Mouse (Mus musculus) spleen, postnatal 10 days (tissue): ENCODE results near the gene Icmt.
A peak's percentile ranks its signal among the peaks of the same experiment; 100 is the strongest.

Source experiments
- DNase-seq, 2 experiments: peaks; one replicate each; pipeline ENCODE4 v3.0.0; 2021 to 2022; ENCODE audit warnings: low spot score in 2 of 2

The Icmt gene

GRCm38 (mm10) chr4:152296874-152297861 is at the start of gene Icmt:
Icmt (plus strand) TSS chr4:152297227.
- DNase-seq = peak; percentile 99 to 100

DNA sequence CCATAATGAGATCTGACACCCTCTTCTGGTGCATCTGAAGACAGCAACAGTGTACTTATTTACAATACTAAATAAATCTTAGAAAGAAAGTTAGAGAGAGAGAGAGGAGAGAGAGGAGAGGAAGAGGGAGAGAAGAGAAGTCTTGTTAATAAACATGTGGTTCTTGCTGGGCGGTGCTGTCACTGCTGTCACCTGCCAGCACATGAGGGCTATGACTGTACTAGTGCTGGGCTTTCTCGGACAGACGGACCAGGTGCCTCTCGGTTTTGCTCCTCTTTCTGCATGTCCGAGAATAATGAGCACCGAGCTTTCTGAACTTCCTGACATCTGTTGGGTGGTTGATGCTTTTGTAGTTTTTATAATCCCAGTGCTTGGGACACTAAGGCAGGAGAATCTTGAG is 46.4 kb upstream of the Icmt start:
- DNase-seq = no peak

DNA sequence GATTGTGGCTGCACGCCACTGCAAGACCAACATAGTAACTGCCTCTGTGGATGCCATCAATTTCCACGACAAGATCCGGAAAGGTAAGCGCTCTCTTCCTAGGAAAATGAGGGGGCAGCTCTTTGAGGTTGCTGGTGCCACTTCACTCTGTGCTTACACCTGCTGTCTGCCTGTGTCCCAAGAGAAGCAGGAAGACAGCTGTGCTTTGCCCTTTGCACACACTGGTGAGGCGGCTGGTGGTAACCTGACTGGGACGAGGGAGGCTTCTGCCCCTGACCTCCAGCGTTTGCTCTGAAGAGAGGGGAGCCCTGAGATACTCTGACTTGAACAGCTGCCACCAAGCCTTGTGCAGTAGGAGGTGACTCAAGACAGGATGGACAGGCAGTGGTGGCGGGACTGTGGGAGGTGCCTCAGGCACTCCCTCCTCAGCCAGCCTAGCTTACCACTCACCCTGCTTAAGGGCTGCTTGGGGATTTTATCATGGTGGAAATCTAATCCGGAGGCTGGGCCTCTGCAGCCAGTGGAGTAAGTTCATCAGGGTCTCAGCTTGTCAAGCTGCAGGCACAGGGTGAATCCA is 43.8 kb upstream of the Icmt start:
- no peak for DNase-seq

DNA sequence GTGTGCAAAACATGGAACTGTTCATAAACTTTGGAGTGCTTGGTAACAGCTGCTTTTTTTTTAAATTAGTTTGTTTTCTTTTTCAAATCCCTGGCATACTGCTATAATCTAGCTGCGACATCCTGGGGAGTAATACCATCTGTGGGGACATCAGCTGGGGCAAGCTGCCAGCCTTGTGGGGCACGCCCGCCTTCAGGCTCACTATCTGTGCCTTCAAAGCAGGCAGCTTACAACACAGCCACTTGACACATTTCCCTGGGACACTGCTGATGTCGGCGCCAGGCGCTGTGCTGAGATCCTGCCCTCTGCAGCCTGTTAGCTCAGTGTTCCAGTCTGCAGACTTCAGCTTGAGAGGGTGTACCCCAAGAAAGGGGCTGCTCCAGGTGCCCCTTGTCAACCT is 40.0 kb upstream of the Icmt start:
- DNase-seq = peak; percentile 31 to 81

DNA sequence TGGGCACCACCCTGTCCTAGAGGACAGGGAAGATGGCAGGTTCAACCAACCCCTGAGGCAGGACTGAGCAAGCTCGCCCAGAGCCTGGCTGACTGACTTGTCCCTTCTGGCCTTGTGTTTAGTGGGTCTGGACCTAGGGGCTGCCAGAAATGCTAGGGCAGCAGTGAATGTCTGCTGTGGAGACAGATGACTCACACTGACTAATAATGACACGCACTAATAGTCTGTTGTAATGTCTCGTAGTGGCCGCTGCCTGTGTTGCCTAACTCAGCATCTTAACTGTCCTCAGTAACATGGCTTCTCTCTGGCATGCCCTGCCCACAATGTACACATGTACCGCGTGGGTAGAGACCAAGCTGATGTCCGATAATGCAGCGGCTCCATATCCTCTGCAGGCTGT is 36.6 kb upstream of the Icmt start:
- DNase-seq = no peak

- no peak for DNase-seq
These were observed 34.8 kb upstream of the Icmt start for GRCm38 (mm10) chr4:152262187-152262586.

DNA sequence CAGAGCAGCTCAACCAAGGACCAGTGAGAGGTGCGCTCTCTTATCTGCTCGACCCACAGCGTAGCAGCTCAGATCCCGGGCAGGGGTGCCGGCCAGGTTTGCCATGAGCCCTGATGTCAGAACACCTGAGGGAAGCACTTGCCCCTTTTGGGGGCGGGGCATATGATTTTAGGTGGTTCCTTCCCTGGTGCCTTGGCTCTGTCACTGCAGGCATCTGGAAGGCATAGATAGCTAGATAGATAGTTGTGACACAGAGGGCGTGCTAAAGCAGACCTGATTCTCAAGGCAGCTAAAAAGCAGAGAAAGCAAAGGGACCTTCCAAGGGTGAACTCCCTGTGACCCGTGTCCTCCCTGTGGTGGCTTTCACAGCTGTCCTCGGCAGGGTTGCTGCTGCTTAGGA is 33.9 kb upstream of the Icmt start:
- no peak for DNase-seq

DNA sequence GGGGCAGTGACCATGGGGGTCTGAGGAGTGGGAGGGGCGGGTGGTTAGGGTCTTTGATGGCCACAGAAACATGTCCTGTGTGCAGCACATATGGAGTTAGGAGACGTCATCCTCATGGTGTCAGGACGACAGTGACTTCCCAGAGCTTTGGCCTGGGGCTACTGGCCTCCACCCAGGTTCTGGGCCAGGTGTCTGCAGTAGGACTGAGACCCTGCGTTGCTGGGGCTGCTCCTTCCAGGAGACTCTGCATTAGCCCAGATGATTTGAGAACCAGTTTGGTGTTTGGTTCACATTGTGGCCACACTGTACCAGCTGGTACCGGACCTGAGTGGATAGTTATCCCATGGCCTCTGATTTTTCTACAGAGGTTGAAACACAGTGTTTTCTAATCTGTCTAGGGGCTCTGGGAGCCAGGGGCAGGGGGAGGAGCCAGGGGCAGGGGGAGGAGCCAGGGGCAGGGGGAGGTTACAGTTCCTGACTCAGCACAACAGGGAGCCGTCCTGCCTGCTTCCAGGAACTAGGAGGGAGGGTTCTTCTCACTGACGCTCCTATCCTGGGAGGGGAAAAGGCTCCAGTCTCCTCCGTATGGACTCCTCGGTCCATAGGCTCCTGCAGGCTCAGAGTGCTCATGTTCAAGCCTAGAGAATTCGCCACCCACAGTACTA is 33.4 kb upstream of the Icmt start:
- DNase-seq = no peak

DNA sequence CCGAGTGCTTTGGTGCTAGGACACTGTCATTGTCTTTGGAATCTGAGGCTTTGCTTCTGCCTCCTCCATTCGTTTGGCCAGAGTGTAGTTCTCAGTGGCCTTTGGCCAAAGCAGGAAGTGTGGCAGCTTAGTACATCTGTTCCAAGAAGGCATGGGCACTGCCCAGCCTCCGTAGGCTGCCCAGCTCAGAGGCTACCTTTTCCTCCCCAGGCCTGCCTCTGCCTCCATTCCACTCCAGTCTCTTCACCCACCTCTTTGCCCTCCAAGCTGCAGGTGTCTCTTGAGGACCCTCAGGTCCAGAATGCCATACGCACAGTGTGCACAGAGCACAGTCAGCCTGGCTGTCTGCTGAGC is 32.9 kb upstream of the Icmt start:
- no peak for DNase-seq

- DNase-seq = peak in 1 of 2 experiments; percentile 47
These were observed 32.0 kb upstream of the Icmt start for GRCm38 (mm10) chr4:152264867-152265568.

- DNase-seq = no peak
These were observed 31.2 kb upstream of the Icmt start for GRCm38 (mm10) chr4:152265791-152266190.

DNA sequence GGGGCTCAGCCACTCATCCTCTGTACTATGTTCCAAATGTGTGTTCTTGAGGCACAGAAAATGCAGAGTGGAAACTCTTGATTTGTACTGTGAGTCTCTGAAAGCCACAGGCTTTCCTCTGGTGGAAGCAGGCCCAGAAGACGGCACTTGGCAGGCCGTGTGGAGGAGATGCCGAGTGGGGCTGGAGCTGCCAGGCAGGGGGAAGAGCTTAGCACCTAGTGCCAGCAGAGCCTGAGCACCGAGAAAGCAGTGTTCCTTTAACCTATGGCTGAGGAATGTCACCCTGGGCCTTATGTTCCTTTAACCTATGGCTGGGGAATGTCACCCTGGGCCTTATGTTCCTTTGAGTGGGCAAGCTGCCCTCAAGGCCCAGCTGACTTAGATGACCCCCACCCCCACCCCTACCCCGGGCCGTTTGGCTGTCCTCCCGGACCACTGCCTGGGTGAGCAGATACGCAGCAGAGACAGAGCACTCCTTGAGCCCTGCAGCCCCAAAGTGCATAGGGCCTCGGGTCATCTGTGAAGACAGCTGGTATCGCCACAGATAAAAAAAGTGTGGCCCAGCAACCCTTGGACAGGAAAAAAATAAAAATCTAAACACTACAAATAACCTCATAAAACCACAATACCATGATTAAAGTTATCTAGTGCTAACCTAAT is 30.7 kb upstream of the Icmt start:
- DNase-seq = no peak

DNA sequence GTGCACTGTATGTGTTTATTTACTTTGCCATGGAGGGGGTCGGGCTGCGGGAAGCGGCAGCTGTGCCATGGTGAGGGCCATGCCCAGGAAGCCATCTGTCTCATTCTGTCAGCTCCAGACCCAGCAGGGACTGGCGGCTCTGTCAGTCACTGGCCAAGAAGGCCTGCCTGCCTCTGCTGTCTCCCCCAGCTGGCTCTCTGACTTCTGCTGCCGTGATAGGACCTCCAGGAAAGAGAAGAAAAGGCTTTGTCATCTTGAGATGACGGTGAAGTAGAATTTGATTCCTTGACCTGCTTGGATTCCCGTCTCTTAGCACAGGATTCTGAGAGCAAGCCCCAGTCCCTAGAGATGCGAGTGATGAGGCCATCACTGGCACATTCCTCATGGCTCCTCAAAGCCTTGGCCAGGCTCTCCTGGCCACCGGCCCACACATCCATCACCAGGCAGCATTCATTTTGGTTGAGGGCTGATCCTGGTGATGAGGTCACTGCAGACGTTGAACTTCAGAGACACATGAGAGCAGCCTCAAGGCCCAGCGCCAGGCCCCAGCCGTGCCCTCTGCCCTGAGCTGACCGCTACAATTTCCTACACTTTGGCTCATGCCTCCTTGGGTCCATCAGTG is 29.2 kb upstream of the Icmt start:
- no peak for DNase-seq

DNA sequence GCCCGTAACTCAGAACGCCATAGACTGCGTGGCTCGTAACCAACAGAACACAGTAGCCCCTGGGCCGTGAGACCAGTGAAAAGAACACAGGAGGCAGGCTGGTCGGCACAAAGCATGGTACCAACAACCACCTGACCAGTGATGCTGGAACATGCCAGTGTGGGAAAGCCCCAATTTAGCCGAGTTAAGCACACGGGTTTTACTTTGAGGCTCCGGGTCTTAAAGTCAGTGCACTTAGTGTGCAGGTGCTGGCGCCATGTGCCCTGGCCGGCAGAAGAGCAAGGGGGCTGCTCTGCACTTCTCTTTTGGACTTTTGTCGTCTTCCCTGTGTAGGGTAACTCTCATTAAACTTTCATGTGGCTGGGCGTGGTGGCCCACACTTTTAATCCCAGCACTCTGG is 27.1 kb upstream of the Icmt start:
- no peak for DNase-seq

DNA sequence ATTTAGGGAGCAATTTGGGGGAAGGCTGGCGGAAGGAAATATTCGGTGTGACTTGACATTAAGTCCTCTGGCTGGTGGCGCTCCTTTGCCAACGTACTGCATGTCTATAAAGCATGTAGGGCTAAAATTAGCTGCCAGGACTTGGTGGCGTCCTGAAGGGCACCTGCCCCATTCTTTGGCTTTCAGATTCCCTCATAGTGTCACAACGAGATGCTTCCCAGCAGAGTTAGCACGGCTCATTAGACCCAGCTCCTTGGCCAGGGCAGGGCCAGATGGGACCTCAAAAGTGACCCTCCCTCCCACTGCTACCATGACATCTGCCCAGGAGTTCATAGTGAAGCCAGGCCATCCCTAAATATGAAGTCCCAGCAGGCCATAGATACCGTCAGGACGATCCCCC is 26.4 kb upstream of the Icmt start:
- DNase-seq = no peak

DNA sequence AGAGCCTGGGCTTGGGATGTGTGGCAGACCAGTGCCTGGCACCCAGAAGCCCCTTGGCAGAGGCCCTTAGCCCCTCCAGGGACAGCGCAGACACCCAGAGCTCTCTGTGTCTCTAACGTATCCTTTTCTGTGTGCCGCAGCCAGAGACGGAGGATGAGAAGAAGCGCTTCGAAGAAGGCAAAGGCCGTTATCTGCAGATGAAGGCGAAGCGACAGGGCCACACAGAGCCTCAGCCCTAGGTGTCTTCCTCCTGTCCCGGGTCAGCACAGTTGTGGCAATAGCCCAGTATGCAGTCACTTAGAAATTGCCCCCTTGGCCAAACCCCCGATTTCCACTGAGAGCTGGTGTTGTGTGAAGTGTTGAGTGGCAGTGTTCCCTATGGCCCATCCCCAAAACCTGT is 25.7 kb upstream of the Icmt start:
- DNase-seq = no peak

GRCm38 (mm10) chr4:152272006-152272405 is 25.0 kb upstream of the Icmt start:
- no peak for DNase-seq

GRCm38 (mm10) chr4:152272449-152273049 is 24.5 kb upstream of the Icmt start:
- no peak for DNase-seq

DNA sequence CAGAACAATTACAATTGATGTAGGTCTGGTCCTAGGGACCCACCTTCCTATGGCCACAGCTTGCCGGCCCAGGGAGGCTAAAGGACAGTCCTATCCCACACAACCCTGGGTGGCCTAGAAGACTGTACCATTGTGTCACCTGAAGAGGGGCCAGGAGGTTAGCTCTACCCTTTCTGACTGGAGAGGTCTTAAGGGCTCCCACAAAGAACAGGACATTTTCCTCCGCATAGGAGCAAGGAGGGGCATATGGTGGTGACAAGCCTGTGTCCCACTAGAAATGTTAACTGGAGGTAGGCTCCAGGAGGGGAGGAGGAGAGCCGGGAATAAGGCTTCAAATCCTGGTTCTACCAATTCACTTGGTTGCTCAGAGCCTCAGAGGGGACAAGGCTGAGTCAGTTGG is 23.8 kb upstream of the Icmt start:
- no peak for DNase-seq

GRCm38 (mm10) chr4:152273621-152274236 is 23.3 kb upstream of the Icmt start, which contains the start of gene Gpr153:
Gpr153 (plus strand) TSS chr4:152274232.
- no peak for DNase-seq
